Mouse (Mus musculus) CH12.LX (cell line): ENCODE measurements at regions not wholly inside any gene's neighbourhood (a gene's known extent, or its start where the extent isn't known, plus 50 kb on each side); places are given as distances from the start of the nearest gene placed in this dataset.

Experiments used
- DNase-seq: peaks from one replicate; pipeline ENCODE4 v3.0.0-alpha.2; 2013; ENCODE audit errors: extremely low read depth
- H3K27ac ChIP-seq: 2 replicates; pipeline ENCODE4 v1.5.1; 2012; ENCODE audit warnings: low read depth, mild to moderate bottlenecking, control low read depth, moderate library complexity; ENCODE audit not compliant: insufficient read depth
- H3K27me3 ChIP-seq: replicated peaks from 2 replicates; pipeline ENCODE3; 2012; ENCODE audit warnings: inconsistent platforms
- H3K36me3 ChIP-seq, 2 experiments: replicated peaks in 1 of 2; 2 replicates each; pipeline versions ENCODE3 to v1.6.1; 2012; ENCODE audit warnings: inconsistent platforms in 1 of 2, low read length in 1 of 2, mild to moderate bottlenecking in 1 of 2, mixed read lengths in 1 of 2, moderate library complexity in 1 of 2; ENCODE audit not compliant: control insufficient read depth in 1 of 2, insufficient read depth in 1 of 2
- H3K4me1 ChIP-seq, 2 experiments: 2 replicates each; pipeline ENCODE4 v1.6.1; 2012; ENCODE audit warnings: inconsistent platforms in 1 of 2, moderate library complexity in 1 of 2; ENCODE audit not compliant: insufficient read depth in 2 of 2, control insufficient read depth in 1 of 2
- H3K4me2 ChIP-seq: 2 replicates; pipeline ENCODE4 v1.6.1; 2012; ENCODE audit warnings: low read depth, mild to moderate bottlenecking, control low read depth; ENCODE audit not compliant: poor library complexity, insufficient read depth, severe bottlenecking
- H3K4me3 ChIP-seq, 3 experiments: fragments of 150-350 bp in 1 of 3; sonication (generic) in 1 of 3; replicated peaks in 1 of 3; 2 replicates each; pipeline versions ENCODE3 to v1.5.1; 2011 to 2012; ENCODE audit warnings: low read depth in 2 of 3, low read length in 2 of 3, mild to moderate bottlenecking in 2 of 3, moderate library complexity in 2 of 3, control low read depth in 1 of 3, improper control_type of control experiment in 1 of 3, inconsistent platforms in 1 of 3, mixed read lengths in 1 of 3; ENCODE audit not compliant: poor library complexity in 1 of 3
- H3K79me2 ChIP-seq: replicated peaks from 2 replicates; pipeline ENCODE4 v1.6.1; 2012; ENCODE audit warnings: mild to moderate bottlenecking, moderate library complexity; ENCODE audit not compliant: control insufficient read depth, poor library complexity, insufficient read depth, severe bottlenecking; ENCODE audit errors: extremely low read depth
- H3K9ac ChIP-seq: 2 replicates; pipeline ENCODE4 v1.6.1; 2012; ENCODE audit warnings: low read depth, mild to moderate bottlenecking, control low read depth, moderate library complexity; ENCODE audit not compliant: insufficient read depth
- H3K9me3 ChIP-seq: replicated peaks from 2 replicates; pipeline ENCODE3; 2012; ENCODE audit warnings: low read length, inconsistent platforms, mixed read lengths
- CHD1 ChIP-seq: IDR thresholded peaks from 2 replicates; pipeline ENCODE4 v1.6.1; 2012; ENCODE audit warnings: low read depth, low read length, improper control_type of control experiment, inconsistent platforms
- CHD2 ChIP-seq: IDR thresholded peaks from 2 replicates; pipeline ENCODE4 v1.6.1; 2011; ENCODE audit warnings: low read length, improper control_type of control experiment
- CTCF ChIP-seq, 2 experiments: IDR thresholded peaks in 1 of 2; conservative IDR thresholded peaks in 1 of 2; 2 replicates each; pipeline ENCODE4 v1.5.1; 2011 to 2012; ENCODE audit warnings: low read depth in 2 of 2, low read length in 2 of 2, improper control_type of control experiment in 1 of 2, inconsistent platforms in 1 of 2, mild to moderate bottlenecking in 1 of 2, moderate library complexity in 1 of 2
- EP300 ChIP-seq: IDR thresholded peaks from 2 replicates; pipeline ENCODE4 v1.6.1; 2011; ENCODE audit warnings: low read length, improper control_type of control experiment
- ETS1 ChIP-seq: conservative IDR thresholded peaks from 2 replicates; pipeline ENCODE4 v1.6.1; 2012; ENCODE audit warnings: low read depth, mild to moderate bottlenecking, inconsistent platforms, low read length, improper control_type of control experiment, moderate library complexity
- GABPA ChIP-seq: IDR thresholded peaks from 2 replicates; pipeline ENCODE4 v1.6.1; 2012; ENCODE audit warnings: low read depth, low read length, improper control_type of control experiment, inconsistent platforms; ENCODE audit not compliant: insufficient replicate concordance
- HCFC1 ChIP-seq: IDR thresholded peaks from 2 replicates; pipeline ENCODE4 v1.6.1; 2012; ENCODE audit warnings: low read depth, mild to moderate bottlenecking, inconsistent platforms, low read length, improper control_type of control experiment
- MAX ChIP-seq: IDR thresholded peaks from 2 replicates; pipeline ENCODE4 v1.6.1; 2011; ENCODE audit warnings: low read length, improper control_type of control experiment
- NELFE ChIP-seq: IDR thresholded peaks from 2 replicates; pipeline ENCODE4 v1.6.1; 2011; ENCODE audit warnings: low read depth, low read length, improper control_type of control experiment
- RAD21 ChIP-seq: IDR thresholded peaks from 2 replicates; pipeline ENCODE4 v1.6.1; 2011; ENCODE audit warnings: low read depth, mild to moderate bottlenecking, low read length, improper control_type of control experiment, moderate library complexity
- RCOR1 ChIP-seq: conservative IDR thresholded peaks from 2 replicates; pipeline ENCODE4 v1.6.1; 2012; ENCODE audit warnings: low read depth, mild to moderate bottlenecking, inconsistent platforms, low read length, improper control_type of control experiment
- TBP ChIP-seq: conservative IDR thresholded peaks from 2 replicates; pipeline ENCODE4 v1.6.1; 2011; ENCODE audit warnings: low read depth, low read length, improper control_type of control experiment
- UBTF ChIP-seq: IDR thresholded peaks from 2 replicates; pipeline ENCODE4 v1.6.1; 2012; ENCODE audit warnings: low read depth, mild to moderate bottlenecking, inconsistent platforms, low read length, improper control_type of control experiment, moderate library complexity
- USF2 ChIP-seq: conservative IDR thresholded peaks from 2 replicates; pipeline ENCODE4 v1.6.1; 2011; ENCODE audit warnings: low read depth, low read length, improper control_type of control experiment
- ZC3H11A ChIP-seq: IDR thresholded peaks from 2 replicates; pipeline ENCODE4 v1.6.1; 2012; ENCODE audit warnings: low read depth, mild to moderate bottlenecking, inconsistent platforms, low read length, improper control_type of control experiment
- ZKSCAN1 ChIP-seq: IDR thresholded peaks from 2 replicates; pipeline ENCODE4 v1.6.1; 2012; ENCODE audit warnings: low read depth, inconsistent platforms, low read length, improper control_type of control experiment, borderline replicate concordance
- dilution Hi-C: fragments of 300-500 bp; cut with MboI; formaldehyde crosslinking; loops from 2 replicates; pipeline ENCODE4 v1.14.3; 2020; ENCODE audit warnings: low sequenced_read_pairs; ENCODE audit not compliant: extremely low pct_unique_long_range_greater_than_20kb, extremely low pct_ligation_motif_present
- in situ Hi-C: fragments of 300-500 bp; cut with MboI; formaldehyde crosslinking; loops from 3 replicates; pipeline ENCODE4 v1.14.3; 2019; ENCODE audit warnings: low sequenced_read_pairs, low pct_ligation_motif_present, low pct_unique_long_range_greater_than_20kb, mixed read lengths

GRCm38 (mm10) chr11:64841092-64841491 is 137.7 kb upstream of the Elac2 start:
- in situ Hi-C loops (no loop called here), dilution Hi-C loops (no loop called here)
- Histone ChIP-seq H3K4me3 (no peak overlapping the region), H3K9ac (no peak overlapping the region), H3K36me3 (no peaks in the 10 kb centered on the region), H3K4me1 (no peaks in the 10 kb centered on the region; a peak in 1 of 4 replicates), H3K4me2 (no peak overlapping the region), H3K9me3 (no peaks in the 10 kb centered on the region), H3K27me3 (no peaks in the 10 kb centered on the region), H3K27ac (no peak overlapping the region), H3K79me2 (no peaks in the 10 kb centered on the region)
- DNase-seq: no peak
- TF ChIP-seq CHD1 (no peak), ZC3H11A (no peak), ZKSCAN1 (no peak), EP300 (no peak), MAX (no peak), ETS1 (no peak), NELFE (no peak), CHD2 (no peak), CTCF (conservative IDR thresholded peaks at IDR 0.05 in 1 of 2, IDR thresholded peaks at IDR 0.05 in 1 of 2; ENCODE audit: low read depth in 2 of 2, low read length in 2 of 2) (no peak), RCOR1 (no peak), TBP (no peak), HCFC1 (no peak), GABPA (no peak), RAD21 (no peak)

- H3K79me2 ChIP-seq: no peaks in the 10 kb centered on the region
- no peaks in the 10 kb centered on the region for H3K27me3 ChIP-seq
- no peak overlapping the region for H3K4me2 ChIP-seq
- TF ChIP-seq UBTF (no peak), CTCF (conservative IDR thresholded peaks at IDR 0.05 in 1 of 2, IDR thresholded peaks at IDR 0.05 in 1 of 2; ENCODE audit: low read depth in 2 of 2, low read length in 2 of 2) (no peak), USF2 (no peak)
- H3K4me1 ChIP-seq: no peaks in the 10 kb centered on the region
- no peak overlapping the region for H3K4me3 ChIP-seq
- in situ Hi-C loops: no loop called here
- no peak overlapping the region for H3K27ac ChIP-seq
- no peak for DNase-seq
- no peaks in the 10 kb centered on the region for H3K36me3 ChIP-seq
- H3K9me3 ChIP-seq: no peaks in the 10 kb centered on the region
- dilution Hi-C loops: no loop called here
- H3K9ac ChIP-seq: no peak overlapping the region
Measured at GRCm38 (mm10) chr11:64842775-64843530, 135.9 kb upstream of the Elac2 start.
